Mouse (Mus musculus) CH12.LX (cell line): ENCODE data around the gene Ankrd60. TPM values are rescaled to one million over a fixed set of nuclear protein-coding genes. Genes with fewer than 3 reads are reported as not detected.

ENCODE experiments used
- DNase-seq: peaks from one replicate; pipeline ENCODE4 v3.0.0-alpha.2; 2013; ENCODE audit errors: extremely low read depth
- H3K27ac ChIP-seq: 2 replicates; pipeline ENCODE4 v1.5.1; 2012; ENCODE audit warnings: low read depth, mild to moderate bottlenecking, control low read depth, moderate library complexity; ENCODE audit not compliant: insufficient read depth
- H3K27me3 ChIP-seq: replicated peaks from 2 replicates; pipeline ENCODE3; 2012; ENCODE audit warnings: inconsistent platforms
- H3K36me3 ChIP-seq, 2 experiments: replicated peaks in 1 of 2; 2 replicates each; pipeline versions ENCODE3 to v1.6.1; 2012; ENCODE audit warnings: inconsistent platforms in 1 of 2, low read length in 1 of 2, mild to moderate bottlenecking in 1 of 2, mixed read lengths in 1 of 2, moderate library complexity in 1 of 2; ENCODE audit not compliant: control insufficient read depth in 1 of 2, insufficient read depth in 1 of 2
- H3K4me1 ChIP-seq, 2 experiments: 2 replicates each; pipeline ENCODE4 v1.6.1; 2012; ENCODE audit warnings: inconsistent platforms in 1 of 2, moderate library complexity in 1 of 2; ENCODE audit not compliant: insufficient read depth in 2 of 2, control insufficient read depth in 1 of 2
- H3K4me2 ChIP-seq: 2 replicates; pipeline ENCODE4 v1.6.1; 2012; ENCODE audit warnings: low read depth, mild to moderate bottlenecking, control low read depth; ENCODE audit not compliant: poor library complexity, insufficient read depth, severe bottlenecking
- H3K4me3 ChIP-seq, 3 experiments: fragments of 150-350 bp in 1 of 3; sonication (generic) in 1 of 3; replicated peaks in 1 of 3; 2 replicates each; pipeline versions ENCODE3 to v1.5.1; 2011 to 2012; ENCODE audit warnings: low read depth in 2 of 3, low read length in 2 of 3, mild to moderate bottlenecking in 2 of 3, moderate library complexity in 2 of 3, control low read depth in 1 of 3, improper control_type of control experiment in 1 of 3, inconsistent platforms in 1 of 3, mixed read lengths in 1 of 3; ENCODE audit not compliant: poor library complexity in 1 of 3
- H3K79me2 ChIP-seq: replicated peaks from 2 replicates; pipeline ENCODE4 v1.6.1; 2012; ENCODE audit warnings: mild to moderate bottlenecking, moderate library complexity; ENCODE audit not compliant: control insufficient read depth, poor library complexity, insufficient read depth, severe bottlenecking; ENCODE audit errors: extremely low read depth
- H3K9ac ChIP-seq: 2 replicates; pipeline ENCODE4 v1.6.1; 2012; ENCODE audit warnings: low read depth, mild to moderate bottlenecking, control low read depth, moderate library complexity; ENCODE audit not compliant: insufficient read depth
- H3K9me3 ChIP-seq: replicated peaks from 2 replicates; pipeline ENCODE3; 2012; ENCODE audit warnings: low read length, inconsistent platforms, mixed read lengths
- CTCF ChIP-seq, 2 experiments: IDR thresholded peaks in 1 of 2; conservative IDR thresholded peaks in 1 of 2; 2 replicates each; pipeline ENCODE4 v1.5.1; 2011 to 2012; ENCODE audit warnings: low read depth in 2 of 2, low read length in 2 of 2, improper control_type of control experiment in 1 of 2, inconsistent platforms in 1 of 2, mild to moderate bottlenecking in 1 of 2, moderate library complexity in 1 of 2
- ELF1 ChIP-seq: IDR thresholded peaks from 2 replicates; pipeline ENCODE4 v1.6.1; 2014; ENCODE audit warnings: low read depth, mild to moderate bottlenecking, inconsistent platforms, low read length, improper control_type of control experiment
- JUN ChIP-seq: IDR thresholded peaks from 2 replicates; pipeline ENCODE4 v1.6.1; 2011; ENCODE audit warnings: low read depth, mild to moderate bottlenecking, low read length, improper control_type of control experiment, moderate library complexity; ENCODE audit not compliant: insufficient read depth
- JUND ChIP-seq: conservative IDR thresholded peaks from 2 replicates; pipeline ENCODE4 v1.6.1; 2011; ENCODE audit warnings: low read depth, low read length, improper control_type of control experiment
- MAX ChIP-seq: IDR thresholded peaks from 2 replicates; pipeline ENCODE4 v1.6.1; 2011; ENCODE audit warnings: low read length, improper control_type of control experiment
- MYC ChIP-seq: IDR thresholded peaks from 2 replicates; pipeline ENCODE4 v1.6.1; 2011; ENCODE audit warnings: low read depth, mild to moderate bottlenecking, improper control_type of control experiment, low read length
- NELFE ChIP-seq: IDR thresholded peaks from 2 replicates; pipeline ENCODE4 v1.6.1; 2011; ENCODE audit warnings: low read depth, low read length, improper control_type of control experiment
- NRF1 ChIP-seq: IDR thresholded peaks from 2 replicates; pipeline ENCODE4 v1.6.1; 2014; ENCODE audit warnings: low read depth, mild to moderate bottlenecking, inconsistent platforms, low read length, improper control_type of control experiment, moderate library complexity
- RAD21 ChIP-seq: IDR thresholded peaks from 2 replicates; pipeline ENCODE4 v1.6.1; 2011; ENCODE audit warnings: low read depth, mild to moderate bottlenecking, low read length, improper control_type of control experiment, moderate library complexity
- SMC3 ChIP-seq: IDR thresholded peaks from 2 replicates; pipeline ENCODE4 v1.6.1; 2011; ENCODE audit warnings: low read depth, low read length, improper control_type of control experiment
- TBP ChIP-seq: conservative IDR thresholded peaks from 2 replicates; pipeline ENCODE4 v1.6.1; 2011; ENCODE audit warnings: low read depth, low read length, improper control_type of control experiment
- dilution Hi-C: fragments of 300-500 bp; cut with MboI; formaldehyde crosslinking; loops from 2 replicates; pipeline ENCODE4 v1.14.3; 2020; ENCODE audit warnings: low sequenced_read_pairs; ENCODE audit not compliant: extremely low pct_unique_long_range_greater_than_20kb, extremely low pct_ligation_motif_present
- in situ Hi-C: fragments of 300-500 bp; cut with MboI; formaldehyde crosslinking; loops from 3 replicates; pipeline ENCODE4 v1.14.3; 2019; ENCODE audit warnings: low sequenced_read_pairs, low pct_ligation_motif_present, low pct_unique_long_range_greater_than_20kb, mixed read lengths
- polyA plus RNA-seq: library from polyadenylated mRNA; unstranded; fragments of >175 nt; gene quantifications from 2 replicates; pipeline ENCODE4 v1.2.1, GENCODE M21; 2012; ENCODE audit warnings: low read depth; ENCODE audit not compliant: insufficient read length
- total RNA-seq, 2 experiments: library from RNA; depleted of rRNA; stranded (reverse); fragments of 300-350 nt in 1 of 2; fragments of >200 nt in 1 of 2; gene quantifications; 2 replicates each; pipeline ENCODE4 v1.2.3; 2012 to 2014

Gene Ankrd60
- total and polyA plus RNA-seq, 3 experiments = not detected

- peaks cover 0 to 22% of the 10 kb centered on the region in 2 experiments for H3K36me3 ChIP-seq
- no peak overlapping the region for H3K27ac ChIP-seq
- peaks cover 3% of the 10 kb centered on the region for H3K9me3 ChIP-seq
- no peak overlapping the region for H3K4me2 ChIP-seq
- in situ Hi-C loops = no loop called here
- H3K79me2 ChIP-seq = no peaks in the 10 kb centered on the region
- DNase-seq = peak; percentile 12
- dilution Hi-C loops = no loop called here
- no peak overlapping the region for H3K9ac ChIP-seq
- TF ChIP-seq NRF1 (no peak), CTCF (conservative IDR thresholded peaks at IDR 0.05 in 1 of 2, IDR thresholded peaks at IDR 0.05 in 1 of 2; ENCODE audit: low read depth in 2 of 2, low read length in 2 of 2) (peak in 1 of 2 experiments; percentile 45; a peak in 2 of 4 replicates), MAX (no peak), SMC3 (peak; percentile 30; the same call in 1 of the 2 replicates), RAD21 (peak; percentile 23)
- H3K4me1 ChIP-seq = peaks cover 0 to 3% of the 10 kb centered on the region in 2 experiments; a peak in 1 of 4 replicates
- no peaks in the 10 kb centered on the region for H3K27me3 ChIP-seq
- no peak overlapping the region for H3K4me3 ChIP-seq
These were observed 8.2 kb upstream of the Ankrd60 start for GRCm38 (mm10) chr2:173586118-173586968.

- Histone ChIP-seq H3K9ac (no peak overlapping the region), H3K79me2 (no peaks in the 10 kb centered on the region), H3K4me3 (no peak overlapping the region), H3K9me3 (peaks cover 3% of the 10 kb centered on the region), H3K27ac (no peak overlapping the region), H3K4me1 (peaks cover 0 to 3% of the 10 kb centered on the region in 2 experiments; a peak in 1 of 4 replicates), H3K36me3 (peaks cover 0 to 22% of the 10 kb centered on the region in 2 experiments), H3K27me3 (no peaks in the 10 kb centered on the region), H3K4me2 (no peak overlapping the region)
- dilution Hi-C loops = no loop called here
- TF ChIP-seq ELF1 (no peak), RAD21 (no peak), TBP (no peak), NELFE (no peak), JUN (no peak), JUND (no peak), MYC (no peak)
- in situ Hi-C loops = no loop called here
- DNase-seq = no peak
These were observed 7.4 kb upstream of the Ankrd60 start for GRCm38 (mm10) chr2:173585387-173586117.
